Mouse (Mus musculus): ENCODE results near the gene Zfp872. TPM values are rescaled to one million over a fixed set of nuclear protein-coding genes. Genes with fewer than 3 reads are reported as not detected.
"Not testable (repeated sequence)": the region's sequence is repeated elsewhere in the genome, so short reads cannot be mapped to it uniquely, and the experiment has no call there.

The Zfp872 gene
- under 1 TPM in 1 of 2 experiments, not detected in 1; 0.11 TPM for total RNA-seq (2021)
- long read RNA-seq, experiment 1: 0 reads
- long read RNA-seq, experiment 2: 0 reads

GRCm38 (mm10) chr9:22188025-22188611 is at the start of gene Zfp872:
TSS of gene Zfp872 (plus strand) at chr9:22188090.
- peak; percentile 19 for DNase-seq

- DNase-seq: no peak
Measured at GRCm38 (mm10) chr9:22138480-22138879, 49.4 kb upstream of the Zfp872 start.

- no peak for DNase-seq
Measured at GRCm38 (mm10) chr9:22139746-22140145, 48.1 kb upstream of the Zfp872 start.

GRCm38 (mm10) chr9:22143108-22144037 is 44.5 kb upstream of the Zfp872 start:
- peak; percentile 61 for DNase-seq

- DNase-seq: no peak
Measured at GRCm38 (mm10) chr9:22144304-22144965, 43.5 kb upstream of the Zfp872 start.

GRCm38 (mm10) chr9:22149426-22150248 is 38.3 kb upstream of the Zfp872 start:
- DNase-seq: no peak

GRCm38 (mm10) chr9:22150249-22150693 is 37.6 kb upstream of the Zfp872 start:
- not testable (repeated sequence) for DNase-seq

- DNase-seq: no peak
Measured at GRCm38 (mm10) chr9:22150946-22151345, 36.9 kb upstream of the Zfp872 start.

- DNase-seq: no peak
Measured at GRCm38 (mm10) chr9:22153810-22154209, 34.1 kb upstream of the Zfp872 start.

- no peak for DNase-seq
Measured at GRCm38 (mm10) chr9:22155614-22156013, 32.3 kb upstream of the Zfp872 start.

GRCm38 (mm10) chr9:22156497-22157245 is 31.2 kb upstream of the Zfp872 start, which contains the start of gene Pigyl:
TSS of gene Pigyl (plus strand) at chr9:22156846.
- DNase-seq: peak; percentile 98

GRCm38 (mm10) chr9:22157516-22158265 is 30.2 kb upstream of the Zfp872 start:
- DNase-seq: no peak

- no peak for DNase-seq
Measured at GRCm38 (mm10) chr9:22161299-22161698, 26.6 kb upstream of the Zfp872 start.

GRCm38 (mm10) chr9:22162305-22162704 is 25.6 kb upstream of the Zfp872 start:
- no peak for DNase-seq

GRCm38 (mm10) chr9:22162912-22163311 is 25.0 kb upstream of the Zfp872 start:
- no peak for DNase-seq

- DNase-seq: peak; percentile 10
Measured at GRCm38 (mm10) chr9:22164711-22165668, 22.9 kb upstream of the Zfp872 start.

- DNase-seq: no peak
Measured at GRCm38 (mm10) chr9:22165964-22166363, 21.9 kb upstream of the Zfp872 start.

GRCm38 (mm10) chr9:22166686-22167085 is 21.2 kb upstream of the Zfp872 start:
- DNase-seq: no peak

GRCm38 (mm10) chr9:22167751-22168150 is 20.1 kb upstream of the Zfp872 start:
- DNase-seq: no peak

Measured in gastrocnemius, postnatal 25 days (tissue).